Mouse (Mus musculus): Measurements from ENCODE around the gene Mycbp2. TPM values are rescaled to one million over a fixed set of nuclear protein-coding genes. Genes with fewer than 3 reads are reported as not detected.

The Mycbp2 gene
- polyA plus RNA-seq, 1 experiment from 2014 or later: 9.6 TPM

DNA sequence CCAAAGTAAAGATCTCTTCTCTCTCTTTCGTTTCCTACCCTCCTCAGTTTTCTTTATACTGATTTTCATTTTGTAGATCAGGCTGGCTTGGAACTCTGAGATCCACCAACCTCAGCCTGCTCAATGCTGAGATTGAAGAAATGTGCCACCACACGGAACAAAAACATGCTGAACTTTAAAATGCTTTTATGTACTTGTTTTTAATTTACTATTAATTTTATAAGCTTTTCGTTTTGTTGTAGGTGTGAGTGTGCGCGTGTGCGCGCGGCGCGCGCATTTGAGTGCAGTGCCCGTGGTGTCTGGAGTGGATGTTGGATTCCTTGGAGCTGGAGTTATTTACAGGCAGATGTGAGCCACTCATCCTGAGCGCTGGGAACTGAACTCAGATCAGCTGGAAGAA, 246.3 kb downstream of the Mycbp2 start:
- Histone ChIP-seq H3K4me2 (peak overlapping the region; percentile 70), H3K9me3 (no peaks in the 10 kb centered on the region), H3K36me3 (peaks cover 14% of the 10 kb centered on the region), H3K9ac (no peak overlapping the region), H3K4me3 (peak overlapping the region; percentile 95), H3K4me1 (peaks cover 25% of the 10 kb centered on the region), H3K27me3 (replicated peaks) (no peaks in the 10 kb centered on the region), H3K27ac (replicated peaks) (peak overlapping the region; percentile 100; the same call in 1 of the 2 replicates)
- ATAC-seq (ENCODE audit: extremely low read depth, insufficient number of reproducible peaks, low FRiP score, low TSS enrichment): no peak
- 78% methylated on average over 13 of the region's 13 CpGs for WGBS

DNA sequence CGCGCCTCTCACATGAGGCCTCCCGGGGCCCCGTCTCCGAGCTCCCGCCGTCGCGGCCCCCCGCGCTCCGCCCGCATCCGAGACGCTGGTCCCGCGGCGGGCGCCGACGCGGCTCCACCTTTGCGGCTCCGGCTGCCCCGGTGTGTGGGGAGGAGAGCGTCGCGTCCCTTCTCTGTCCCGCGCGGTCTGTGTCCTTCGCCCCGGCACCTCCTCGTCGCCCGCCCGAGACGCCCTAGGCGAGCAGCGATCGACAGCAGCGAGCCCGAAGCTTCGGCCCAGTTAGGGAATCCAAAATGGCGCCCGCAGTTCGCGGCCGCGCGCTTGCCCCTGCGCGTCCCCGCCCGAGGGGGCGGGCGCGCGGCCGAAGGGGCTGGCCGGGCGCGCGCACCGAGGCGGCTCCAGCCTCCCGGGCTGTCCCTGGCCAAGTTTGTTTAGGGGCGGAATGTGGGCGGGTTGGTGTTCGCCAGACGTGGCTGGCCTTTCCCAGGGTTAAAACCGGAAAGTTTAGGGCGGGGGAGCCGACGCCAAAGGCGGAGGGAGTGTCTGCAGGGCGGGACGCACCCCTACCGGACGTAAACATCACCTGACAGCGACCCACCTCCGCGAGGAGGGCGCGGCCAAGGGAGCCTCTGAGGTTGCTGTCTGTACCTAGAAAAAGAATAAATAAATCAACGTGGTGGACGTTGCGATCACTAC, 247.2 kb downstream of the Mycbp2 start, which contains the start of gene Fbxl3:
Fbxl3 (minus strand) TSS at position 329 of the 696 bp plus-strand sequence.
- peak; percentile 90 for ATAC-seq (ENCODE audit: extremely low read depth, insufficient number of reproducible peaks, low FRiP score, low TSS enrichment)
- Histone ChIP-seq H3K27me3 (replicated peaks) (no peaks in the 10 kb centered on the region), H3K9ac (peak within 1 kb of the TSS; percentile 100), H3K36me3 (peaks cover 23% of the 10 kb centered on the region), H3K27ac (replicated peaks) (peak within 1 kb of the TSS; percentile 100), H3K4me2 (peak within 1 kb of the TSS; percentile 70), H3K9me3 (no peaks in the 10 kb centered on the region), H3K4me3 (peak within 1 kb of the TSS; percentile 95), H3K4me1 (peaks cover 27% of the 10 kb centered on the region)
- under 1% methylated on average over 86 of the region's 88 CpGs for WGBS

DNA sequence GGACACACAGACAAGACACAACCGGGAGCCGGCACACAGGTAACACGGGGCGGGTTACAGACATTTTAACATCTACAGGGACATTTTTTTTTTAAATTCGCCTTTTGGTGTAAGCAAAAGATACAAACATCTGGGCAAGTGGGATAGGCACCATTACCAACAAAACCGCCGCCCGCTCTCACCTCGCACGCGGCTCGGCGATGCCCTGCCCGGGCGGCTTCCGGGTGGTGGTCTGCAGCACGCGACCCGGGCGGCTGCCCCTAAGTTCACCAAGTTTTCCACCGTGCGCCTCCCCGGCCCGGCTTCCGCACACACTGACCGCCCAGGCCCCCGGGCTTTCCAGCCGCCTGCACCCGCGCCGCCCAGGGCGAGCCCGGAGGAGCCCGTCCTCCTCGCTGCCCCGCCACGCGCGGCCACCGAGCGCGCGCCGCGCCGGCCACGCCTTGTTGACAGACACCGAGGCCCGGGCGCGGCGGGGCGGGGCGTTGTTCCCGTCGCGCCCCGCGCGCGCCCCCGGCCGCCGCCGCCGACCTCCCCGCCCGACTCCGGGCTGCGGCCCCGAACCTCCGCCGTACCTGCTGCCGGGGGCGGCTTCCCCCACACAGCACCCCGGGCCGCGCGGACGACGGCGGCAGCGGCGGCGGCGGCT, 247.9 kb downstream of the Mycbp2 start:
- H3K4me3 ChIP-seq: peak overlapping the region; percentile 95
- H3K9me3 ChIP-seq: no peaks in the 10 kb centered on the region
- ATAC-seq (ENCODE audit: extremely low read depth, insufficient number of reproducible peaks, low FRiP score, low TSS enrichment): peak; percentile 84
- peak overlapping the region; percentile 70 for H3K4me2 ChIP-seq
- peaks cover 33% of the 10 kb centered on the region for H3K4me1 ChIP-seq
- peak overlapping the region; percentile 100 for H3K9ac ChIP-seq
- H3K36me3 ChIP-seq: peaks cover 24% of the 10 kb centered on the region
- peak overlapping the region; percentile 100 for H3K27ac ChIP-seq (replicated peaks)
- WGBS: under 1% methylated on average over 70 of the region's 86 CpGs
- no peaks in the 10 kb centered on the region for H3K27me3 ChIP-seq (replicated peaks)

DNA sequence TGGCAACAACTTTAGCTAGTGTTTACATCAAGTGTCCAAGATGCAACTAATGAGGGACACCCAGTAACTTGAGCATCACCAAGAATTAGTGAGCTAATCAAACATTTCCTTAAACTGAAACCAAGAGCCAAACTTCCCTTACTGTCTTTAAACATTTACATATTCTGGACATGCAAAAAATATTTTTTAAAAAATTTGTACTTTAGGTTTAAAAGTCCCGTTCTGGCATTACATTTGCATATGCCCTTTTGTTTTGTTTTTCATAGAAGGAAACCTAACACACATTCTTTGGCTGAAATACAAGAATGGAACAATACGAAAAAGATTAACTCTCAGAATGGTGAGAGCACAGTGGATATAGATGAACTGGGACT, 248.4 kb downstream of the Mycbp2 start:
- H3K4me2 ChIP-seq: peak overlapping the region; percentile 70
- peaks cover 24% of the 10 kb centered on the region for H3K36me3 ChIP-seq
- H3K27ac ChIP-seq (replicated peaks): peak overlapping the region; percentile 100
- no peak for ATAC-seq (ENCODE audit: extremely low read depth, insufficient number of reproducible peaks, low FRiP score, low TSS enrichment)
- H3K4me1 ChIP-seq: peaks cover 38% of the 10 kb centered on the region
- peak overlapping the region; percentile 100 for H3K9ac ChIP-seq
- 0% methylated on average over 2 of the region's 2 CpGs for WGBS
- H3K27me3 ChIP-seq (replicated peaks): no peaks in the 10 kb centered on the region
- H3K4me3 ChIP-seq: peak overlapping the region; percentile 95
- no peaks in the 10 kb centered on the region for H3K9me3 ChIP-seq

DNA sequence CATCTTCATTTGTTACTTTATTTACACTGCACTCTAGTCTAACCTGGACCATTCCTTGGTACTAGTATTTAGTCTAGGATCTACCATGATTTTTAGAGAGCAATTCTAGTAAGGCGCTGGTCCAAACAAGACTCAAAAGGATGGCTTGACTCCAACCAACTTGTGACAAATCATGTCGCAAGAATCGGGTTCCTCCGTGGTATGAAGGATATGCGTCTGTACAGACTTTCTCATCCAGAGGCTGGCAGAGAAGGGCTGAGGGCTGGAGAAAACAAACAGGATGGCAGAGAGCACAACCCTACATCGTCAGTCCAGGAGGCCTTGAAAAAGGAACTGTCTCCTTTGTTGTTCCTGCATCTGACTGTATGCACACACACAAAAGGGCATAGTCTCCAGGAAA, 250.0 kb downstream of the Mycbp2 start:
- ATAC-seq (ENCODE audit: extremely low read depth, insufficient number of reproducible peaks, low FRiP score, low TSS enrichment): no peak
- peak overlapping the region; percentile 95 for H3K4me3 ChIP-seq
- peaks cover 30% of the 10 kb centered on the region for H3K36me3 ChIP-seq
- H3K27ac ChIP-seq (replicated peaks): no peak overlapping the region
- no peaks in the 10 kb centered on the region for H3K9me3 ChIP-seq
- H3K9ac ChIP-seq: no peak overlapping the region
- H3K27me3 ChIP-seq (replicated peaks): no peaks in the 10 kb centered on the region
- H3K4me2 ChIP-seq: peak overlapping the region; percentile 62
- 76% methylated on average over 6 of the region's 6 CpGs for WGBS
- H3K4me1 ChIP-seq: peaks cover 44% of the 10 kb centered on the region

DNA sequence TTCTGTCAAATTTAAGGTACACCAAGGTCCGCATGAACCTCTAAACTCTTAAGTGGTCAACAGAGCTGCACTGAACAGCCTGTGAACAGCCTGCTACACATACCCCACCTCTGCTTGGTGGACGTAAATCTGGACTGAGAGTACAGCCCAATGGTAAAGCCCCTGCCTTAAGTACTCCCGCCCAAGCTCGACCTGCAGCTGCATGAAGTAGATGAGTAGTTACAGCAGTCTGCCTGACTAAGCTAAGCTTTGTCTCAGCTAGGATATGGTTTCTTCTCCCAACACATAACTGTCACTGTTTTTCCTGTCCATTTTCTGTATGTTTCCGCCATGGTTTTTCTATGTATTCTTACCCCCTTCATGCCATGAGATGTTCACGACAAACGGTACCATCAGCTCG, 250.8 kb downstream of the Mycbp2 start:
- Histone ChIP-seq H3K4me1 (peaks cover 46% of the 10 kb centered on the region), H3K9ac (no peak overlapping the region), H3K4me2 (peak overlapping the region; percentile 62; the same call in 1 of the 2 replicates), H3K27me3 (replicated peaks) (no peaks in the 10 kb centered on the region), H3K9me3 (no peaks in the 10 kb centered on the region), H3K36me3 (peaks cover 38% of the 10 kb centered on the region), H3K27ac (replicated peaks) (no peak overlapping the region), H3K4me3 (0 out of 2 replicates have a peak overlapping the region, but pooled peaks have one; percentile 95)
- WGBS: 90% methylated on average over 8 of the region's 8 CpGs
- ATAC-seq (ENCODE audit: extremely low read depth, insufficient number of reproducible peaks, low FRiP score, low TSS enrichment): no peak

DNA sequence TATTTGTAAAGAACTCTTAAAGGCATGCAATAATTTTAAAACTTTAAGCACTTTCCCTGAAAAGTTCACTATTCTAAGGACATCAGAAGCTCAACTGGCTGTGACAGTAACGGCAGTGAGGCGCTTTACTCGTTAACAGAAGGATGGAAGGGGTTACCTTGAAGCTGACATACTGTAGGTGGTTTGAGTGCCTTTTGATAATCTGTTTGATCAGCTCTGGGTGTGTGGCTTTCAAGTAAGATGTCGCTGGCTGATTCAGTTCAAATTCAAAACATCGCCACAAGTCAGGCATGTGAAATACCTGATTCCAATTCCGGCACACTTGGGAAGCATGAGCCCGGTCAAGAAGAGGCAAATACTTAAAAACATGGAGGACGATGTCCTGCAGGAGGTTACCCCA, 251.6 kb downstream of the Mycbp2 start:
- H3K36me3 ChIP-seq: peaks cover 40% of the 10 kb centered on the region
- WGBS: 92% methylated on average over 8 of the region's 8 CpGs
- peaks cover 42% of the 10 kb centered on the region for H3K4me1 ChIP-seq
- H3K9me3 ChIP-seq: no peaks in the 10 kb centered on the region
- peak overlapping the region; percentile 2; the same call in 1 of the 2 replicates for H3K4me3 ChIP-seq
- no peak overlapping the region for H3K27ac ChIP-seq (replicated peaks)
- no peak overlapping the region for H3K4me2 ChIP-seq
- H3K27me3 ChIP-seq (replicated peaks): no peaks in the 10 kb centered on the region
- H3K9ac ChIP-seq: no peak overlapping the region
- ATAC-seq (ENCODE audit: extremely low read depth, insufficient number of reproducible peaks, low FRiP score, low TSS enrichment): no peak

DNA sequence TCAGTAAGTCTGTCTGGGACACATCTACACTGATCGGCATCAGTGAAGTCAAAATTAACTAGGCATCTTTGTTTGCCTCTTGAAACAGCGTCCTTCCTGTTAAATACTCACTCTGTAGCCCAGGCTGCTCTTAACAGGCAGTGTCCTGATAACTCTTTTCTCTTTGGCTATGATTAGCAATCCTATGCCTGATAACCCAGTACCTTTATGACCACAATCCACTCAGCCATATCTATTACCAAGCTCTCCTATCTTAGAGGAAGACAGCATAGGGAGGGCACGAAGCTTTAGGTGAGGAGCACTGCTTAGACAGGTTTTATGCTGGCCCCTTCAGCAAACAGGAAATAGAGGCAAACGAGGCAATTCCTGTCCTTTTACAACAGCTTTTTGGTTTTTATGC, 252.9 kb downstream of the Mycbp2 start:
- H3K9ac ChIP-seq: no peak overlapping the region

DNA sequence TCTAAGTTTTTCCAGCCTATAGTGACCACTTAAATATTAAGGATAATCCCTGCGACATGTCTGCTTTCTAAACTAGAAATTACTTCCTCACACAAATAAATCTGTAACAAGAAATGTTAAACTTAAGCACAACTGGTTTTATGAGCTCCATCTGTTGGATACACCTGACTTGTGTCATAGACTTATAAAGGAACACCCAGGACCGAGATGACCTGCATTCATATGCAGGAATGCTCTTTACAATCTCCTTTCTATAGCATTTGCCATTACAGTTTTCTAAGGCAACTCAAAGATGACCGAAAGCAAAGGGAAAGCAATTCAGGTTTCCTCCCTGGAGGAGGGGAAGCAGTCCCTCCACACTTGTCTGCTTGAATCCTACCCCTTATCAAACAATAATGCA, 253.4 kb downstream of the Mycbp2 start:
- no peak overlapping the region for H3K9ac ChIP-seq
- H3K4me2 ChIP-seq: peak overlapping the region; percentile 6; the same call in 1 of the 2 replicates
- no peaks in the 10 kb centered on the region for H3K9me3 ChIP-seq
- no peak overlapping the region for H3K27ac ChIP-seq (replicated peaks)
- no peak for ATAC-seq (ENCODE audit: extremely low read depth, insufficient number of reproducible peaks, low FRiP score, low TSS enrichment)
- no peaks in the 10 kb centered on the region for H3K27me3 ChIP-seq (replicated peaks)
- H3K4me1 ChIP-seq: peaks cover 48% of the 10 kb centered on the region
- H3K36me3 ChIP-seq: peaks cover 55% of the 10 kb centered on the region
- no peak overlapping the region for H3K4me3 ChIP-seq
- WGBS: 83% methylated on average over 3 of the region's 3 CpGs

More for the DNA sequence above, 252.9 kb downstream of the Mycbp2 start:
- no peak overlapping the region for H3K27ac ChIP-seq (replicated peaks)
- no peaks in the 10 kb centered on the region for H3K9me3 ChIP-seq
- no peak overlapping the region for H3K4me3 ChIP-seq
- peak overlapping the region; percentile 6; the same call in 1 of the 2 replicates for H3K4me2 ChIP-seq
- H3K4me1 ChIP-seq: peaks cover 47% of the 10 kb centered on the region
- H3K36me3 ChIP-seq: peaks cover 50% of the 10 kb centered on the region
- no peaks in the 10 kb centered on the region for H3K27me3 ChIP-seq (replicated peaks)
- ATAC-seq (ENCODE audit: extremely low read depth, insufficient number of reproducible peaks, low FRiP score, low TSS enrichment): no peak
- WGBS: 47% methylated on average over 4 of the region's 4 CpGs

DNA sequence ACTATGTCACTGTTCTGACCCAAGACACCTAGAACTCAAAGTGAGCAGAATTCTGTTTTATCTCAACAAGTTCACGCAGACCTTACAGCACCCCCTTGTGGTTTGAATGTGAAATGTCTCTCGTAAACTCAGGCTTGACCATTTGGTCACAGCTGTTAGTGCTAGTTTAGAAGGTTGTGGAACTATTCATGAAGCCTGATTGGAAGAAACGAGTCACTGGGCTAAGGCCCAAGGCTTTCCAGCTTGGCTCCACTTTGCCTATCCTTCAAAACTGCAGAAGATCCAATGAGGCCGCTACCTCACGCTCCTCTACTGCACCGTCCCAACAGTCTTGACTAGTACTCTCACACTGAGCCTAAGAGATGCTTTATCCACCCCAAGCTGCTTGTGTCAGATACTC, 258.0 kb downstream of the Mycbp2 start:
- H3K9ac ChIP-seq: no peak overlapping the region
- peaks cover 66% of the 10 kb centered on the region for H3K36me3 ChIP-seq
- 72% methylated on average over 6 of the region's 6 CpGs for WGBS
- no peak for ATAC-seq (ENCODE audit: extremely low read depth, insufficient number of reproducible peaks, low FRiP score, low TSS enrichment)
- peaks cover 17% of the 10 kb centered on the region for H3K4me1 ChIP-seq
- no peaks in the 10 kb centered on the region for H3K27me3 ChIP-seq (replicated peaks)
- no peak overlapping the region for H3K4me3 ChIP-seq
- H3K9me3 ChIP-seq: no peaks in the 10 kb centered on the region
- no peak overlapping the region for H3K4me2 ChIP-seq
- H3K27ac ChIP-seq (replicated peaks): no peak overlapping the region

DNA sequence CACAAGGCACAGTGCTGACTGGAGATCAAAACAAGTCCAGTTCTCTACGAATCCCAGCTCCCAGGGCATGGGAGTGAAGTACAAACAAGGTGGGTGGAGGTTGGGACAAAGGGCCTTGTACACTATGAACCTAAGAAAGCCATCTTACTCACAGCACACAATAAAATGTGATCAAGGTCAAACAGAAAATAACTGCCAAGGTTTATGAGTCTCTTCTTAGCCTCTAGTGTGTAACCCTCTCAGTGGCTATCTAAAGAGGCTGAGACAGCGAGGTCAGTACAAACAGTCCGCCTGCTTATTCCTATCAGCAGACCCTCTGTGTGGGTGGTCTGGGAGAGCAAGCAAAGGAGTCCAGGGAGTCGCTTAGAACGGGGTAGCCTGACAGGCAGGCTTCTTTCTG, 258.8 kb downstream of the Mycbp2 start:
- Histone ChIP-seq H3K4me2 (peak overlapping the region; percentile 4; the same call in 1 of the 2 replicates), H3K27me3 (replicated peaks) (no peaks in the 10 kb centered on the region), H3K4me3 (no peak overlapping the region), H3K9me3 (no peaks in the 10 kb centered on the region), H3K36me3 (peaks cover 72% of the 10 kb centered on the region), H3K4me1 (peaks cover 13% of the 10 kb centered on the region), H3K9ac (no peak overlapping the region), H3K27ac (replicated peaks) (no peak overlapping the region)
- ATAC-seq (ENCODE audit: extremely low read depth, insufficient number of reproducible peaks, low FRiP score, low TSS enrichment): no peak
- 67% methylated on average over 5 of the region's 5 CpGs for WGBS
